Mouse (Mus musculus) left cerebral cortex, adult 2 months (tissue): Measurements from ENCODE around the gene Pigp. TPM values are rescaled to one million over a fixed set of nuclear protein-coding genes. Genes with fewer than 3 reads are reported as not detected.

ENCODE experiments used
- DNase-seq, 2 experiments: peaks; one replicate each; pipeline ENCODE4 v3.0.0; 2021 to 2022; ENCODE audit warnings: low spot score in 2 of 2, mixed read lengths in 1 of 2; ENCODE audit errors: extremely low spot score in 1 of 2
- H3K27ac ChIP-seq: fragments of 200-600 bp; 2 replicates; pipeline ENCODE4 v1.8.1; 2022
- H3K4me3 ChIP-seq: fragments of 200-600 bp; 2 replicates; pipeline ENCODE4 v1.8.1; 2022
- CTCF ChIP-seq: fragments of 200-600 bp; IDR thresholded peaks from 2 replicates; pipeline ENCODE4 v1.8.1; 2022; ENCODE audit warnings: antibody characterized with exemption, mild to moderate bottlenecking, moderate library complexity
- intact Hi-C: fragments of 180-260 bp; cut with DNase I; formaldehyde crosslinking; loops from one replicate; pipeline ENCODE4 v1.15.1; 2025
- total RNA-seq, 2 experiments: library from RNA; stranded (reverse); gene quantifications; 2 replicates each; pipeline ENCODE4 v1.2.3; 2021

The Pigp gene
- total RNA-seq, 2 experiments from 2014 or later: 36.9 to 40.2 TPM

GRCm38 (mm10) chr16:94383277-94383676, 11.6 kb upstream of the Pigp start:
- H3K4me3 ChIP-seq: no peak overlapping the region
- TF ChIP-seq CTCF: no peak
- no peak for DNase-seq
- H3K27ac ChIP-seq: no peak overlapping the region
- intact Hi-C loops: no loop called here

GRCm38 (mm10) chr16:94379386-94379785, 7.7 kb upstream of the Pigp start:
- intact Hi-C loops: no loop called here
- DNase-seq: no peak
- no peak for TF ChIP-seq CTCF

GRCm38 (mm10) chr16:94370915-94371300, 734 bp downstream of the Pigp start:
- peak; percentile 58 to 72 for DNase-seq
- no peak for TF ChIP-seq CTCF
- intact Hi-C loops: loop anchor here (1.0 kb wide), 2 partner anchors 58 to 198 kb away; partner anchors contain the start of gene Hlcs
- H3K4me3 ChIP-seq: peak overlapping the region; percentile 81
- H3K27ac ChIP-seq: peak overlapping the region; percentile 100

More at GRCm38 (mm10) chr16:94379386-94379785, 7.7 kb upstream of the Pigp start:
- H3K4me3 ChIP-seq: no peak overlapping the region
- H3K27ac ChIP-seq: no peak overlapping the region

- TF ChIP-seq CTCF: no peak; the same call in 1 of the 2 replicates
- intact Hi-C loops: loop anchor here (1.0 kb wide), 2 partner anchors 57 to 199 kb away; partner anchors contain the start of gene Hlcs
These were observed 1.3 kb downstream of the Pigp start, which contains the start of gene Ttc3 for GRCm38 (mm10) chr16:94370173-94370914. Ttc3 (plus strand) TSS chr16:94370618.

GRCm38 (mm10) chr16:94369596-94370172, 2.0 kb downstream of the Pigp start:
- peak overlapping the region; percentile 81 for H3K4me3 ChIP-seq
- no peak for DNase-seq
- no peak for TF ChIP-seq CTCF
- intact Hi-C loops: loop anchor here (1.0 kb wide), 2 partner anchors 56 to 200 kb away; partner anchors contain the start of gene Hlcs
- H3K27ac ChIP-seq: peak overlapping the region; percentile 100

More at GRCm38 (mm10) chr16:94370173-94370914, 1.3 kb downstream of the Pigp start, which contains the start of gene Ttc3:
- Histone ChIP-seq H3K4me3 (peak within 1 kb of the TSS; percentile 81), H3K27ac (peak within 1 kb of the TSS; percentile 100)
- DNase-seq: peak; percentile 97 to 98

- DNase-seq: no peak
- Histone ChIP-seq H3K4me3 (no peak overlapping the region), H3K27ac (no peak overlapping the region)
- no peak for TF ChIP-seq CTCF
- intact Hi-C loops: no loop called here
These were observed 6.2 kb downstream of the Pigp start for GRCm38 (mm10) chr16:94365435-94365834.

- no peak overlapping the region for H3K4me3 ChIP-seq
- DNase-seq: no peak
These were observed 7.8 kb downstream of the Pigp start for GRCm38 (mm10) chr16:94363814-94364213.

GRCm38 (mm10) chr16:94362174-94362873, 9.3 kb downstream of the Pigp start:
- no peak for TF ChIP-seq CTCF
- Histone ChIP-seq H3K27ac (peak overlapping the region; percentile 65), H3K4me3 (no peak overlapping the region)
- peak; percentile 76 to 78 for DNase-seq
- intact Hi-C loops: no loop called here

More at GRCm38 (mm10) chr16:94363814-94364213, 7.8 kb downstream of the Pigp start:
- H3K27ac ChIP-seq: no peak overlapping the region
- TF ChIP-seq CTCF: no peak
- intact Hi-C loops: no loop called here

- intact Hi-C loops: no loop called here
- TF ChIP-seq CTCF: no peak
- no peak for DNase-seq
- H3K27ac ChIP-seq: no peak overlapping the region
- H3K4me3 ChIP-seq: no peak overlapping the region
These were observed 10.9 kb downstream of the Pigp start for GRCm38 (mm10) chr16:94360578-94361350.

GRCm38 (mm10) chr16:94358091-94358490, 13.6 kb downstream of the Pigp start:
- intact Hi-C loops: no loop called here
- no peak for TF ChIP-seq CTCF
- no peak for DNase-seq
- no peak overlapping the region for H3K27ac ChIP-seq
- no peak overlapping the region for H3K4me3 ChIP-seq
